Mouse (Mus musculus): ENCODE measurements at regions not wholly inside any gene's neighbourhood (a gene's known extent, or its start where the extent isn't known, plus 50 kb on each side); places are given as distances from the start of the nearest gene placed in this dataset.
A peak's percentile ranks its signal among the peaks of the same experiment; 100 is the strongest.
"Not testable (repeated sequence)": the region's sequence is repeated elsewhere in the genome, so short reads cannot be mapped to it uniquely, and the experiment has no call there.

DNA sequence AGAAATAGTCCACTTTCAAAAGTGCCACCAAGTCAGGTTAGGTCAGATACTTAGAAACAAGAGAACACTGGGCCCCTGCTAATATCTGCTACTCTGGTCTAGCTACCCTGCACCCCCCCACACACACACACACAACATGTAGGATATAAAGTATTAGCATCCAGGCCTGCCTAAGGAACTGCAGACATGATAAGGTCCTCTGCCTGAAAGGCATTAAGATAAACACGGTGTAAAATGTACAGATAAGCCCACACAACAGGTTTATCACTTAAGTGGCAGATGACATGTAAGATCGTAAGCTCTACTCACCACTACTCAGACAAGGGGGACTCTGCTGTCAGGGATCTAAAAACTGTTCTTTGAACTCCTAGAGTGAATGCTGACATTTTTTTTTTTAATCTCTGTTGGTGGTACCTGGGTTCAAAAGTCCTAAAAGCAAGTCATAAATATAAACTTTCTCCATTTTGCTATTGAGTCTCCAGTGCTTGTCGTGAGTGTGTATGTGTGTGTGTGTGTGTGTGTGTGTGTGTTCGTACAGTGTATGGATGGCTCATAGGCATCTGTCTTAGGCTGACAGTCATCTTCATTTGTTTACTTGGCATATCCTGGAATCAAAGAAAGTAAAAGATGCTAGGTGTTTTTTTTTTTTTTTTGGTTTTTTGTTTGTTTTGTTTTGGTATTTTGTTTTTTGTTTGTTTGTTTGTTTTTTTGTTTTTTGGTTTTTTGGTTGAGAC lies 52.2 kb downstream of the Gm9817 start:
- no peak for DNase-seq (ENCODE audit: low read depth, low spot score)

DNA sequence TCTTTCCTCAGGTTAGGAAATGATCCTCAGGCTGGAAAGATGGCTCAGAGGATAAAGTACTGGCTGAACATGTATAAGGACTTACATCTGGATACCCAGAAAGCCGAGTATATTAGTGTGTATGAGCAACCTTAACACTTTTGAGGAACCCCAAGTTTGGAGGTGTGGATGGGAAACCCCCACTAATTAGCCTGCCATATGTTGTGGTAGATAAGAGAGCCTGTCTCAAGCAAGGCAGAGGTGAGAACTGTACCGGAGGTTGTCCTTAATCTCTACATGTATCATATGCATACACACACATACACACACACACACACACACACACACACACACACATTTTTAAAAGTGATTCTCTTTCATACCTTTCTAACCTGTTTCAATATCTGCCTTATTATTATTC lies 62.1 kb downstream of the Gm9817 start:
- DNase-seq (ENCODE audit: low read depth, low spot score) = no peak

DNA sequence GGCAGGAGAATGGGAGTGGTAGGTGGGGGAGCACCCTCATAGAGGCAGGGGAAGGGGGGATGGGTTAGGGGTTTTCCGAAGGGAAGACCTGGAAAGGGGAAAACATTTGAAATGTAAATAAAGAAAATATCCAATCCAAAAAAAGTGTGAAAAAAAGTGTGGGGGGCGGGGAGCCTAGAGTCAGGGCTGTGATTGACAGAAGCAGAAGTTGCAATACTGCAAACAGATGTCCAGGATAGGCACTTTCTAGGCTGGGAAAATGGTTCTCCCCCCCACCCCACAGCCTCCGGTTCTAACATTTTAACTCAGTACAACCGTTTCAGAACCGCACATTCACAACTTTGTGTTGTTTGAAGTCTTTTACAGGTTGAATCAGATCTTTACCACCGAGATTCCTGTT lies 66.6 kb downstream of the Gm9817 start:
- DNase-seq (ENCODE audit: low read depth, low spot score) = no peak

DNA sequence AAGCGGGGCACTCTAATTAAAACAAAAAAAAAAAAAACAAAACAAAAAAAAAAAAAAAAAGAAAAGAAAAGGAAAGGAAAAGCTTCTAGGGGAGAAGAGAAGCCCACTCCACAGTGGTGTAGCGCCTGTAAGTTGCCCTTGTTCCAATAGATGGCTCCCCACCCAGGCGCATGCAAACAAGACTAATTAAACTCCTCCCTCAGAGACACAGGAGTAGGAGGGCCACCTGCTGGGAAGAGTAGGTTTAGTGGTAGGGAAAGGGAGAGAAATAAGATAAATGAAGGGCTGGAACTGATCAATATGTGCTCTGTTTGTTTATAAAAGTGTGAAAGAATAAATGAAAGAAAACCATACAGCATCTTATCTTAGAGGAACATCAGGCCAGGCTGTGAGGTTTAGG lies 77.7 kb downstream of the Gm9817 start:
- DNase-seq (ENCODE audit: low read depth, low spot score) = peak; percentile 19

DNA sequence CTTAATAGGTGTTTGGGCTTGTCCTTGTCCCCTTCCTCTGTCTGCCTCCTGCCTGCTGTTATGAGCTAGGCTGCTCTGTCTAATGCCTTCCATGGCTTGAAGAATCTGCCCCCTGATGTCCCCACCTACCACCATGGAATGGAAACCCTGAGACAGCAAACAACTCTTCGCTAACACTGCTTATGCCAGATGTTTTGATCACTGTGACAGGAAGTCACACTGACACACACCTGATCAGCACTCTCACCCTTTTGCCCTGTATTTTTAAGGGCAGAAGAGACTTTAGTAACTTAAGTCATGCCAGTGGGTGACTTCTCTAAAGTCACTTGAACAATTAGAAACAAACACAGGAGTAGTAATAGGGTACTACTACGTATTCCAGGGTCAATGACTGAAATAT lies 78.5 kb downstream of the Gm9817 start:
- DNase-seq (ENCODE audit: low read depth, low spot score) = peak; percentile 42

DNA sequence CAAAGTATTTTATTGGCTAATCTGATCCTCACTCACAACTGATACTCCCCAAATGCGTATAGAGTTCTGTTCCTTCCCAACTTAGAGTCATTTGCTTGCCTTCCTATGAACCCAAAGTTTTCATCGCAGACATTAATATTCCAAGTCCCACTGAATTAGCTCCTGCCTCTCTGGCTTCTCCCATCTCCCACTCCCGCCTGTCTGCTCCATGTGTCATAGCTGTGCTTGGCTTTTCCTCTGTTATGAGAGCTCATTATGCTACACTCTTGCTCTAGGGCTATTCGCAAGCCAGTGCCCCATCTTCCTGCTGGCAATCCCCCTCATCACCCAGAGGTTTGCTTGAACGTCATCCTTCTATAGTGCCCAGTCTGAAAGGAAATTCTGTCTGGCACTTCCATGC lies 81.8 kb downstream of the Gm9817 start:
- no peak for DNase-seq (ENCODE audit: low read depth, low spot score)

DNA sequence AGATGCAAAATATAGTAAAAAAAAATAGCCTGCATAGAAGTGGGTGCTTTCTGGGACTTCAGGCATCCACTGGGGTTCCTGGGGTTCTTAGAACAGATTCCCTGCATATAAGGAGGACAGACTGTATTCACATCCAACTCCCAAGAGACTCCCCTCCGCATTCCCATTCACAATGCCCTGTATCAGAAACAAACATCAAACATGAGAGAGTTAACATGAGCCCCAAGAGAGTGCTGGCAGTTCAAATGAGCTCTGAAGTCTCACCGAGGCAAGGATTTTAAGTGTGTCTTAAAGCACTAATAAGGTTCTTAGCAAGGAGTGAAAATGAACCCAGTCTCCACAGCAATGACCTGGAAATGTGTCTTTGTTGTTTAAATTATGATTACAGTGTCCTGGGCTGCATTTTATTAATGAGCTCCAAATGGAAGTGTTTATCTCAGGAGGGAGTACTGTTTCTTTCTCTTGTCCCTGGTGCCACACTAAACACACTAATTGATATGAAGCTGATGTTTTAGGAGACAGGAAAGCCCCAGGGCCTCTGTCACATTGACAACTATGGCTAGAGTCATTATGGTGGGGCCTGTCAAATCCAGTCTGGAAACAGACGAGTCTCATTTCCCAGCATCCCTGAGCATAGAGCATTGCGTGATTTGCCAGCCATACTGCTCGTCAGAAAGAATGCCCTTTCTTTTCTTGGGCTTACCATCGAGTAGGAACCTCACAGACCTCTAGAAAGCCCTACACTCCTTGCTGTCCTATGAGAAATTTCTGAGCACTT lies 85.7 kb downstream of the Gm9817 start:
- no peak for DNase-seq (ENCODE audit: low read depth, low spot score)

DNA sequence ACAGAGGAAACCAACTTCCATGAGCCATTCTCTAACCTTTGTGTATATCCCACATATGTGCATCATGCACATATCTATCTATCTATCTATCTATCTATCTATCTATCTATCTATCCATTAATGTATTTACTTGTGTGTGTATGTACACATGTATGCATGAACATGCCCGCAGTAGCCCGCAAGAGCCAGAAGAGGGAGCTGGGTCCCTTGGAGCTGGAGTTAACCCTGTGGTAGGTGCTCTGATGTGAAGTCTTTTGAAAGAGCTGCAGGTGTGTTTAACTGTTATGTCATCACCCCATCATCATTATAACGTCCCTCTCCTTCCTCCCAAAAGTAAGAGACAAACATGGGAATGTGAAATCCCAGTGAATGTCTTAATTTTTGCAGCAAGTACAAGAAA lies 86.7 kb downstream of the Gm9817 start:
- no peak for DNase-seq (ENCODE audit: low read depth, low spot score)

DNA sequence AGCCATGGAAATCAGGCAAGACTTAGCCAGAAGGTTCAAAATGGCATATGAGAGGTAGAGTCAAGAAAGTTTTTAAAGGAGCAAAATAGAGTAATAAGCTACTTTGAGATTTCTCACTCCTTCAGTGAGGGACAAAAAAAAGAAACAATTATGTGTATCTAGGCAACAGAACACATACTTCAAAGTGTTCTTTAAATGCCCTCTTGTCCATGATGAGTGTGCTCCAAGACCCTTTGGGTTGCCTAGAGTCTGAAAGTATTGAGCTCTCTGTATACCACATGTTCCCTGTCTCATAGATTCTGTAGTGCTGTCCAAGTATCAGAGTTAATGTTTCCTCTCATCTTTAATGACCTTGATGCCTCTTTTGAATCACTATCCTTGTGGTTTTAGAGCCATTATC lies 91.2 kb downstream of the Gm9817 start:
- no peak for DNase-seq (ENCODE audit: low read depth, low spot score)

DNA sequence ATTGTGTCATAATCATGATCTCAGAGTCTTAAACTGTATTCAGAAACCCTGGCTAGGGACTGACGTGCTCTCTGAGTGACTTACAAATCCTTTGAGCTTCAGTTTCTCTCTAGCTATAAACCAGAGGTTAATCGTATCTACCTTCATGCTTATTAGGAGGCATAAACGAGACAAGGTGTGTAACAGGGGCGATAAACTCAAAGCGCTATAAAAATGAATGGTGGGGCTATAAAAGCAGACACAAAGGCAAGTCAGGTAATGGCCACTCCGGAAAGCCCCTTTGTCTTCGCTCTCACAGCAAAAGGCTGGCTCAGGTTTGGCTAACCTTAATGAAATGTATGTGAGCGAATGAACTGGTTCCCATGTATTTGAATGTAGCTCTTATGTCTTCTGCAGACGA lies 94.6 kb downstream of the Gm9817 start:
- DNase-seq (ENCODE audit: low read depth, low spot score) = no peak

DNA sequence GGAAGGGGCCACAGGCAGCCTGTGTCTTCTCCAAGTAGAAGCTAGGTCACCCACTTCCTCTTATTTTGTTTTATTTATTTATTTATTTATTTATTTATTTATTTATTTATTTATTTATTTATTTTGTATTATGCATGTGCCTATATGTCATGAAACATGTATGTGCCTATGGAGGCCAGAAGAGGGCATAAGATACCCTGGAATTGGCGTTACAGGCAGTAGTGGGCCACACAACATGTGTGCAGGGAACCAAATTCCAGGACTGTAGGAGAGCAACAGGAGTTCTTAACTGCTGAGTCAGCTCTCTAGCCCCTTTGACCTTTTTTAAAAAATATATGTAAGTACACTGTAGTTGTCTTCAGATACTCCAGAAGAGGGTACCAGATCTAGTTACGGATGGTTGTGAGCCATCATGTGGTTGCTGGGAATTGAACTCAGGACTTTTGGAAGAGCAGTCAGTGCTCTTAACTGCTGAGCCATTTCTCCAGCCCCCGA lies 97.3 kb downstream of the Gm9817 start:
- DNase-seq (ENCODE audit: low read depth, low spot score) = not testable (repeated sequence)

DNA sequence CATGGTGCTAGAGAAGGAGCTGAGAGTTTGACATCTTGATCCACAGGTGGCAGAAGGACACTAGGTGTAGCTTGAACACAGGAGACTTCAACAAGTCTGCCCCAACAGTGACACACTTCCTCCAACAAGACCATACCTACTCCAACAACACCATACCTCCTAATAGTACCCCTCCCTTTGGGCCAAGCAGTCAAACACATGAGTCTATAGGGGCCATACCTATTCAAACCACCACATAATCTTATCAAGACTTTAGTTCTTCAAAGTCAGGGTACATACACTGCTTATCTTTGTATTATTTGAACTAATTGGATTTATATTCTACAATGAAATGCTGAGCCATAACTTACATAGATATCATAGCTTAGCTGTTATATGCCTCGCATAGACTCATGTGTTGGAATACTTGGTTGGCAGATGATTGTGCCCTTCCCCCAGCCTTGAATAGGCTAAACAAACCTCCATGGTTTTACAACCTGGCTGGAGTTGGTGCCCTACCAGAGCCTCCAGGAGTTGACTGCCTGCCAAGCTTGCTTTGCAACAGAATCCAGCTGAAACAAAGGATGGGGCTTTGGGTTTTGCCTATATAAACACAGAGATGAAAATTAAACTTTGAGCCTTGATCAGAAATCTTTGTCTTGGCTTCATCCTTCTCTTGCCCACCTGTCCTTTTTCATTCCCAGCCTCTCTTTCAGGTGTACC lies 103.2 kb downstream of the Gm9817 start:
- no peak for DNase-seq (ENCODE audit: low read depth, low spot score)

DNA sequence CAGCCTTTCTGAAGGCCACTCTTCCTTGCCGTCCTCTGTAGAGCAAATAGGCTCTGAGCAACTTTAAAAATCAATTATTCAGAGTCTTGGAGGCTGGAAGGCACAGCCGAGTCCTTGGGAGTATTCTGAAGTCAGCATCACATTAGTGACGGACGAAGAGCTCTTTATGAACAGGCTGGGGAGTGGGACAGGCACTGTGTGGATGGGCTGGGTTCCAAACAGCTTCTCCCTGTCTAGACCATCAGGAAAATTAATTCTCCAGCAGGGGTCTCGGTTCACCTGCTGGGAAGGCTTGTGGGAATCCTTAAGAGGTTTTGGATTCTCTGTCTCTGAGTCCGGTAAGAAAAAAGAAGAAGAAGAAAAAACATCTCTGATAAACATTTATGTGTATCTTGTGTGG lies 110.9 kb downstream of the Gm9817 start:
- no peak for DNase-seq (ENCODE audit: low read depth, low spot score)

DNA sequence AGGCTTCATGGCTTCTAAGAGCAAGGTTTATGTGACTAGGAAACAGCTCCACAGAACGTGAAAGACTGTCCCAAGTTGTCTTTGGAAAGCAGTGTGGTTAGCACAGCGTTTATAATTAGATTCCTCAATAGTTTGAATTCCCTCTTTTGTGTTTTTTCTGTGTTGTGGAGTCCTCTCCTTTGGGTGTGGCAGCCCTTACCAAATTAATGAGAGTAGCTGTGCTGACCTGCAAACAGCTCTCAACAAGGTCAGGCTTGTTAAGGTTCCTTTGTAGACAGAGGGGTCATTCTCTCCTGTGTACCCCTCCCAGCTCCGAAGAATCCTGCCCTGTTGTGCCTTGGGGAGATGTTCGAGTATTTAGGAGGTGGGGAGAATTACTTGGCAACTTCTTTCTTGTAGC lies 111.7 kb downstream of the Gm9817 start:
- DNase-seq (ENCODE audit: low read depth, low spot score) = no peak

DNA sequence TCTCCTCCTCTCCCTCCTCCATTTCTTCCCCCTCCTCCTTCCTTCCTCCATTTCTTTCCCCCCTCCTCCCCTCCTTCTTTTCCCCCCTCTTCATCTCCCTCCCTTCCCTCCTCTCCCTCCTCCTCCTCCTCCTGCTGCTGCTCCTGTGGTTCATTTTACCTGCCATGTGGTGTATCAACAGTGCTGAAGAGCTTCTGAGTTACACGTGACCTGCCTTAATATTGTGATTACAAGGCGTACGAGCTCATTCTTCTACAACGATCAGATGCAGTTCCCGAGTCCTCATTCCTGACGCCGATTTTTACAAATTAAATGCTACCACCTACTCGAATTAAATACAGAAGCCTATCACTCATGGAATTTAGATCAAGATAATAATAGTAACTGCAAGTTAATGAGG lies 113.6 kb downstream of the Gm9817 start:
- DNase-seq (ENCODE audit: low read depth, low spot score) = no peak

DNA sequence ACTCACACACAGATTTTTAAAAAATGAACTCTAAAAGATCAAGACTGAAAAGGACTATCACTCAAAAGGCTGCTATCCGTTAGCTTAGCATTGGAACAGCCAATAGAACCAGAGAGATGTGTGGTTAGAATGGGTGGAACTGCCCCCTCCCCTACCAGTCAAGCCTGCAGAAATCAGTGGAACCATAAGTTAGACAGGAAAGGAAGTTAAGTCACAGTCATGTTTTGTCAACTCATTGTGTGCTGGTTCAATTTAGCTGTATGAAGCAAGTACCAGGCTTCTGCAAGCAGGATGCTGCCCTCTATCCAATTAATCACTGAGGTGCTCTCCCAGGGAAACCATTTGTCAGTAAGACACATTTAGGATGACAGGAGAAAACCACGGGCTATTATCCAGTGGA lies 117.1 kb downstream of the Gm9817 start:
- DNase-seq (ENCODE audit: low read depth, low spot score) = no peak

DNA sequence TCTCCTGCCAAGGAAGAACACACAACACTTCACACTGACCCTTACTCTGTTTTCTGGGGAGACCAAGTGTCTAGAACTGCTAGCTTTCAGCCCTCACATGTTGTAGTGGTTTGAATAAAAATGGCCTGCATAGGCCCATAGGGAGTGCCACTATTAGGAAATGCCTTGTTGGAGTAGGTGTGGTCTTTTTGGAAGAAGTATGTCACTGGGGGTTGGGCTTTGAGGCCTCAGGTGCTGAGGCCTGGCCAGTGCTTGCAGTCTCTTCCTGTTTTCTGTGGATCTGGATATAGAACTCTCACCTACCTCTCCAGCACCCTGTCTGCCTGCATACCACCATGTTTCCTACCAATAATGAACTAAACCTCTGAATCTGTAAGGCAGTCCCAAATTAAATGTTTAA lies 117.9 kb downstream of the Gm9817 start:
- DNase-seq (ENCODE audit: low read depth, low spot score) = no peak

DNA sequence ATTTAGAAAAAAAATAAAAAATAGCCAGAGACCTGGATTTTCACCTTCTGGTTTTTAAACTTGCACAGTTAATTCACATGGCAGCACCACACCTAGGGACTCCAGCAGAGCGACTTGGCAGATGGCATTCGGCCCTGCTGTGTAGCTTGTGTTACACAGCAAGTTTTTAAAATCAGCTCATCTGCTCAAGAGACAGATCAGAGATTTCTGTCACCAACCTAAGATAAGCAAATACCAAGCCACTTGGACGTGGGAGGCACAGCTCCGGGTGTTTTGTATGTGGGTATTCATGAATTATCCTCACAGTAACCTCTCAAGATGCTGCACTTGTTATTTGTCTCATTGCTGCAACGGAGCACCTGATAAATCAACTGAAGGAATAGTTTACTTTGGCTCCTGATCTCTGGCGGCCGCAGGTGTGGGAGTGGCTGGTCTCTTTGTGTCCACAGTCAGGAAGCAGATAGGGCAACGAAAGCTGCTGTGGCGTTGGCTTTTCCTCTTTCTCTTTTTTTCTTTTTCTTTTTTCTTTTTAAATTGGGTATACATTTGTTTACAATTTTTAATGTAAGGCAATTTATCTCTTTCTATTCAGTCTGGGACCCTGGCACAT lies 122.1 kb downstream of the Gm9817 start:
- DNase-seq (ENCODE audit: low read depth, low spot score) = no peak

DNA sequence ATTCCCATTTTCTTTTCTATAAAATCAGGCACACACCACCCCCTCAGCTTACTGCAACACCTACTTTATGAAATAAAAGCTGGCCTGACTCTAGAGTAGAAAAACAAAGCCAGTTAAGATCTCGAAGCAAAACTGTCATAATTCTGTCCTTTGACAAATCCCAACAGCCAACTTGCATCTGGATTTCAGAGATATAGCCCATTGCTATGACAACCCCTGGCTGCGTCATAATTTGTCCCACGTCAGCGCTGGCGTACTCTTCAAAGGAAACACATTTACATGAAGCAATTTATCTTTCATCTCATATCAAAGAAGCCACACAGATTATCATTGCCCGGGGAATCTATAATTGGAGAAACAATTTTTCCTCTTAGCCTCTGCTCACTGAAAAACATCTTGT lies 126.4 kb downstream of the Gm9817 start:
- peak; percentile 39 for DNase-seq (ENCODE audit: low read depth, low spot score)

DNA sequence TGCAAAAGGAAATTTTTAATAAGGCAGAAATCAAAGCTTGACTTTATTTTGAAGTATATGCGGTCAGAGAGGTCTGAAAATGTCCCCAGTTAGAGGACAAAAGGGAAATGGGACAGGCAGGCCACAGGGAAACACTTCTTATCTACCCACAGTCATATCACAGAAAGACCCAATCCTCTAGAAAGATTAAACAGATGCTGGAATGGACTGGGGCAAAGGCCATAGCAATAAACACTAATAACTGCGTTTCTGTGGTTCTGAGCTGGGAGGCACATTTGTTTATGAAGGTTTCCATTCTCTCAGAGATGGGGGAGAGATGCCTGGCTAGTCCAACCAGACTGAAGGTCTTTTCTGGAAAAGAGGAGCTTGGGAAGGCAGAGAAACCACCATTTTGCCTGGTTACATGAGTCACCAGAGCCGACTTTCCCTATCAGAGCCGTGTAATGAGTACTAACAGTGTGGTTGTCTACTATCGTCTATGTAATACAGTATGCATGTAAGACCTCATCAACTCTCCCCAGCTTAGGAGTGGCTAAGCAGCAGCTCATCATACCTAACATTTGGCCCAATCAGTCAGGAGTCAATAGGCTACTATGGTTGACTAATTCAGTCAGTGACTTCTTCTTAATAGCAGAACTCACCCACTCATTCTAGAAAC lies 130.2 kb downstream of the Gm9817 start:
- DNase-seq (ENCODE audit: low read depth, low spot score) = no peak

DNA sequence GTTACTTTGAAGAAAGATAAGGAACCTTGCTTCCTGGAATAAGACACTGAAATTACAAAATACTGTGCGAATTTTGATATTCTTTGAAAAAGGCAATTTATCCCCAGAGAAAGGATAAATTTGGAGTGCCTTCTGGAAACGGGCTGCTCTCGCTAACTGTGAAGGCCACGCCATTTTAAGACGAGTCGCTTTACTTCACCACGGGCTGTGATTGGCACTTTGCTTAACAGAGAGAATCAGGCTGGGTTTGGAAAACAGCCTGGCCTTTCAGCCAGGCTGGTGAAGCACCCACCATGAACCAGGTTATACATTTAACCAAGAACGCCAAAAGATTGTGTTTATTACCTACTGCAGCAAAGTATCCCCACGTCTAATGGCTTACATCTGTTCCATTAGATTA lies 132.7 kb downstream of the Gm9817 start:
- no peak for DNase-seq (ENCODE audit: low read depth, low spot score)

All from CD4-positive, CD25-positive, alpha-beta regulatory T cell, adult 2 months (primary cell).